Mouse (Mus musculus): ENCODE data around the gene Sirt5.

DNA sequence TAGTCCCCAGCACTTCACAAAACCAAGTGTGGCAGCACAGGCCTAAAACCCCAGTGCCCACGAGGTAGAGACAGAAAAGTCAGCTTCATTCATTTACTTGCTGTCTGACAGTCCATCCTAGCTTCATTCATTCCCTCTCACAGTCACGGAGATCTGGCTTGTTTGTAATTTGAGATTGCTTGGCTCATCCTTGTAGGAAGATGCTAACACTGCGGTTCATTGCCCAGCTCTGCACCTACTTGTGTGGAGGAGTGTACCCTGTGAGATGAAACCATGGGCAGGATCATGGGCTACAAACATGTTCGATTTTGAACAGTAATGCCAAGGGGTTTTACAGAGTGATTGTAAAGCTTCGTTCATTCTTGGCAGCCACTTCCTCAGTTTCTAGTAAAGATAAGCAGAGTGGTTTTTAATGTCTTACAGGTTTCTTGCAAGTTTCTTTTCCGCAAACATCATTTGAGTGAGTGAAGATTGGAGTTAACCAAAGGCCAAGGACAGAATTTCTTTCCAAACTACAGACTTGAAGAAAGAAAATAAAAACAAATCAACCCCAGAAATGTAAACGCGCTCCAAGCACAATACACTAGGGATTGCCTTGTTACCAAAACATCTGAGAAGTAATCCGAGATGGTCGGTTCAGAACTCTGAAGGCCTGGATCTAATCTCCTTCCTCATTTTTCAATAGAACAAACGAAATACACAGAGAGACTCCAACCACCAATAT lies 33.4 kb upstream of the Sirt5 start:
- TF ChIP-seq CTCF (IDR thresholded peaks at IDR 0.05; ENCODE audit: low read depth, low read length) (no peak), GATA1 (IDR thresholded peaks at IDR 0.05; ENCODE audit: borderline replicate concordance, low read length) (no peak), GATA2 (IDR thresholded peaks at IDR 0.05; ENCODE audit: borderline replicate concordance, low read depth, low read length) (no peak), TAL1 (conservative IDR thresholded peaks at IDR 0.05; ENCODE audit: low read depth, low read length) (no peak)
